In the genomic region with DNA sequence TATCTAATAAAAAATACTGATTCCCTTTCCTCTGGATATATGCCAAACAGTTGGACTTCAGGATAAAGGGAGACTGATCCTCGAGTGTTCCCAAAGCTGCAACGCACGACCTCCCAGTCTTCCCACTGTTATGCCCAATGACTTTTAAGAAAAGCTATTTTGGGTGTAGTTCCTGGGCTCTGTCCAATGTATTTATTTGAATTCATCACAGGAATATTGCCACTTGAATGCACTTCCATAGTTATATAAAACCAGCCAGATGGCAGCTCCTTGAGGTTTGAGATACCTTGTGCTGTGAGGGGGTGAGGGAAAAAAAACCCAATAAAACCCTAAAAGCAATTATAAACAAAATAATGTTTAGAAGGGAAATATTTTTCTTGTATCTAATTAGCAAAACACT, we compare ENCODE assay signal across 26 mouse cellular contexts. TPM values are rescaled to one million over a fixed set of nuclear protein-coding genes. Genes with fewer than 3 reads are reported as not detected.
A peak's percentile ranks its signal among the peaks of the same experiment; 100 is the strongest.
DNase-seq lines count a peak whose midpoint lies in the region; ATAC-seq and TF ChIP-seq lines count a peak whose summit lies in the region.
"Had no signal": no experiment of that assay in that cellular context is flagged by ENCODE, and none has a peak within 500 bp of the region (broad histone marks: within the 10 kb centered on the region; RNA-seq: fewer than 3 reads in every experiment).

No protein-coding gene starts in this region.

- no peak for ATAC-seq in forebrain, embryonic 15.5 days (replicated peaks)
- no peak for ATAC-seq in kidney, embryonic 16.5 days (ENCODE audit: low FRiP score, low TSS enrichment)
- ATAC-seq: forebrain, embryonic 14.5 days; hindbrain, postnatal 0 days had no signal

- TF ChIP-seq POLR2A in cerebellum, adult 2 months (IDR thresholded peaks at IDR 0.05; ENCODE audit: borderline replicate concordance, insufficient read depth, low read length), result no peak

- peaks cover 11% of the 10 kb centered on the region for H3K4me1 ChIP-seq in cerebellum, adult 2 months (ENCODE audit: control insufficient read depth, insufficient read depth, low read length)
- no peaks in the 10 kb centered on the region for H3K4me1 ChIP-seq in forebrain, embryonic 15.5 days
- no peaks in the 10 kb centered on the region for H3K4me1 ChIP-seq in kidney, embryonic 16.5 days (ENCODE audit: insufficient read depth, low read length)
- H3K4me1 ChIP-seq: embryonic facial prominence, embryonic 15.5 days; forebrain, embryonic 10.5 days; heart, embryonic 15.5 days; hindbrain, embryonic 13.5 days had no signal

- H3K27me3 ChIP-seq in cerebellum, adult 2 months (ENCODE audit: control insufficient read depth, insufficient read depth, low read length), result no peaks in the 10 kb centered on the region
- H3K27me3 ChIP-seq in forebrain, embryonic 15.5 days, result no peaks in the 10 kb centered on the region
- H3K27me3 ChIP-seq in kidney, embryonic 16.5 days (ENCODE audit: insufficient read depth, low read length), result no peaks in the 10 kb centered on the region
- H3K27me3 ChIP-seq: CH12.LX; embryonic facial prominence, embryonic 15.5 days; heart, embryonic 15.5 days; hindbrain, embryonic 13.5 days had no signal

- H3K4me3 ChIP-seq in left cerebral cortex, adult 2 months, result no peak overlapping the region
- H3K4me3 ChIP-seq in cerebellum, adult 2 months (replicated peaks; ENCODE audit: insufficient read depth, low read depth, low read length), result no peak overlapping the region
- H3K4me3 ChIP-seq in forebrain, embryonic 15.5 days, result no peak overlapping the region
- H3K4me3 ChIP-seq in kidney, embryonic 16.5 days (ENCODE audit: low read length), result no peak overlapping the region
- H3K4me3 ChIP-seq: embryonic facial prominence, embryonic 15.5 days; erythroblast, embryonic 14.5 days; forebrain, embryonic 10.5 days; heart, embryonic 15.5 days; hindbrain, embryonic 13.5 days had no signal

- WGBS in cerebellum, adult 2 months, result 11% methylated on average over 3 of the region's 3 CpGs
- WGBS in forebrain, embryonic 15.5 days, result 59% methylated on average over 3 of the region's 3 CpGs
- WGBS in kidney, embryonic 16.5 days, result 91% methylated on average over 3 of the region's 3 CpGs

- intact Hi-C loops in left cerebral cortex, adult 2 months (cut with DNase I), result loop anchor here (10.0 kb wide), 1 partner anchor 270 kb away; no protein-coding TSS in a partner anchor

- no peak overlapping the region for H3K4me2 ChIP-seq in forebrain, embryonic 15.5 days (replicated peaks)
- H3K4me2 ChIP-seq in kidney, embryonic 16.5 days (replicated peaks; ENCODE audit: low read depth, low read length), result no peak overlapping the region
- H3K4me2 ChIP-seq: embryonic facial prominence, embryonic 15.5 days; heart, embryonic 11.5 days; heart, embryonic 15.5 days; hindbrain, embryonic 13.5 days had no signal

- no peaks in the 10 kb centered on the region for H3K9me3 ChIP-seq in forebrain, embryonic 15.5 days
- H3K9me3 ChIP-seq in kidney, embryonic 16.5 days (ENCODE audit: low read length), result no peaks in the 10 kb centered on the region
- H3K9me3 ChIP-seq: embryonic facial prominence, embryonic 15.5 days; forebrain, embryonic 10.5 days; heart, embryonic 15.5 days; hindbrain, embryonic 13.5 days had no signal

- no peak overlapping the region for H3K9ac ChIP-seq in forebrain, embryonic 15.5 days (replicated peaks)
- H3K9ac ChIP-seq in kidney, embryonic 16.5 days (replicated peaks; ENCODE audit: low read length), result no peak overlapping the region
- H3K9ac ChIP-seq: embryonic facial prominence, embryonic 15.5 days; heart, embryonic 15.5 days; hindbrain, embryonic 13.5 days had no signal

- no peak for DNase-seq in left cerebral cortex, adult 2 months (ENCODE audit: extremely low spot score in 1 of 2, low spot score in 2 of 2)
- DNase-seq in left cerebral cortex, adult 8-10 months (ENCODE audit: low spot score in 2 of 2), result no peak
- peak; percentile 29 to 89 for DNase-seq in cerebellum, adult 2 months
- peak; percentile 7 to 43 for DNase-seq in cerebellum, postnatal 10 days
- no peak for DNase-seq in embryo, embryonic 10.5 days (ENCODE audit: low spot score)
- DNase-seq: adrenal gland, adult 8-10 months; adrenal gland, postnatal 36 days; embryo, embryonic 11 days; gastrocnemius, postnatal 36 days; heart, adult 11 months; heart, postnatal 14 days; kidney, adult 18-20 months had no signal

- TF ChIP-seq CTCF in left cerebral cortex, adult 2 months (IDR thresholded peaks at IDR 0.05), result no peak
- no peak for TF ChIP-seq CTCF in cerebellum, adult 2 months (IDR thresholded peaks at IDR 0.05; ENCODE audit: borderline replicate concordance, insufficient read depth, low read depth, low read length)

- H3K27ac ChIP-seq in left cerebral cortex, adult 2 months, result peak overlapping the region; percentile 73; the same call in 1 of the 2 replicates
- peak overlapping the region; percentile 75; the same call in 1 of the 2 replicates for H3K27ac ChIP-seq in cerebellum, adult 2 months (ENCODE audit: insufficient read depth, low read length)
- H3K27ac ChIP-seq in forebrain, embryonic 15.5 days (replicated peaks), result no peak overlapping the region
- no peak overlapping the region for H3K27ac ChIP-seq in kidney, embryonic 16.5 days (ENCODE audit: low read length)
- H3K27ac ChIP-seq: embryonic facial prominence, embryonic 15.5 days; forebrain, embryonic 10.5 days; heart, embryonic 15.5 days; hindbrain, embryonic 13.5 days; hindbrain, postnatal 0 days had no signal

- H3K36me3 ChIP-seq in forebrain, embryonic 15.5 days, result no peaks in the 10 kb centered on the region
- H3K36me3 ChIP-seq in kidney, embryonic 16.5 days (ENCODE audit: insufficient read depth, low read length), result no peaks in the 10 kb centered on the region
- H3K36me3 ChIP-seq: embryonic facial prominence, embryonic 15.5 days; forebrain, embryonic 10.5 days; heart, embryonic 15.5 days; hindbrain, embryonic 13.5 days had no signal

RNA-seq across cellular contexts. Expression of gene Gm5136, which starts 24.9 kb away (rescaled TPM):
- total RNA-seq in left cerebral cortex, adult 2 months (2021), result 1 to 10 TPM; 3.2 to 4.0 TPM
- 1 to 10 TPM; 2.6 to 3.7 (median 3.2) TPM for total RNA-seq in left cerebral cortex, adult 8-10 months (2022)
- 0.70 and 0.95 TPM in 2 replicates for polyA plus RNA-seq in cerebellum, adult 2 months (2012; rRNA removed)
- polyA plus RNA-seq in forebrain, embryonic 15.5 days (2015; fragmentation: Nextera tagmentation; extraction: Ambion mirVana), result 0.34 and 0.39 TPM in 2 replicates
- not detected in 2 replicates for polyA plus RNA-seq in kidney, embryonic 16.5 days (2015; fragmentation: Nextera tagmentation; extraction: Ambion mirVana)
- total RNA-seq: adrenal gland, postnatal 36 days; CH12.LX; gastrocnemius, adult 8-10 months; gastrocnemius, postnatal 36 days; heart, postnatal 14 days; hematopoietic stem cell, adult 5-6 weeks; hindbrain, postnatal 0 days had no signal
- polyA plus RNA-seq: embryonic facial prominence, embryonic 11.5 days; embryonic facial prominence, embryonic 15.5 days; erythroblast, embryonic 14.5 days; forebrain, embryonic 10.5 days; forebrain, embryonic 14.5 days; heart, embryonic 11.5 days; heart, embryonic 15.5 days had no signal

Comparison
In these comparisons a context has a peak if more than half of its experiments do, and no peak if none do; other contexts are left out.
1. DNase-seq: peak in cerebellum, adult 2 months (2 of 2) and cerebellum, postnatal 10 days (2 of 2); none in left cerebral cortex, adult 2 months (0 of 2), left cerebral cortex, adult 8-10 months (0 of 2) and embryo, embryonic 10.5 days (single experiment).
2. H3K27ac ChIP-seq: peak in left cerebral cortex, adult 2 months (single experiment) and cerebellum, adult 2 months (single experiment); none in forebrain, embryonic 15.5 days (single experiment) and kidney, embryonic 16.5 days (single experiment).